Mouse (Mus musculus): ENCODE results near the gene Serinc2.

DNA sequence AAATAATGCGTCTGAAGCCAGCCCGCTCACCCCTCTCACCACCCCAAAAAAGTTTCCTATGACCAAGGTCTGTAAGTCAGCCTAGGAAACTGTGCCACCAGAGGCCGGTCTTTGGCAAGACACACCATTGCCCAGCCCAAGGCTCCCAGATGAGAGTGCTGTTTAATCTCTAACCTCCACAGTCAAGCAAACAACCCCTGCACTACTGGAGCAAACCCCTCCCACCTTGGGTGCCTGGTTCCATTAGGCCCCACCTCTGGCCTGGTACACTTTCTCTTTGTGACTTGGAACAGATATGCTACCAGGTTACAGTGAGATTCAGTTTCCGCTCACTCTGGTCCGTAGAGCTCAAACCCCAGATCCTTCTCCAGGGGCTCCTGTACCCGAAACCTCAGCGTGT, 11.9 kb downstream of the Serinc2 start:
- TF ChIP-seq CTCF (IDR thresholded peaks at IDR 0.05; ENCODE audit: insufficient read depth, low read length) (no peak), POLR2A (IDR thresholded peaks at IDR 0.05; ENCODE audit: borderline replicate concordance, extremely low read depth, low read depth, low read length) (no peak)
